Mouse (Mus musculus): ENCODE data around the gene Nme9. TPM values are rescaled to one million over a fixed set of nuclear protein-coding genes. Genes with fewer than 3 reads are reported as not detected.

Nme9 gene
- polyA plus RNA-seq, 1 experiment from 2014 or later: 1.6 TPM

DNA sequence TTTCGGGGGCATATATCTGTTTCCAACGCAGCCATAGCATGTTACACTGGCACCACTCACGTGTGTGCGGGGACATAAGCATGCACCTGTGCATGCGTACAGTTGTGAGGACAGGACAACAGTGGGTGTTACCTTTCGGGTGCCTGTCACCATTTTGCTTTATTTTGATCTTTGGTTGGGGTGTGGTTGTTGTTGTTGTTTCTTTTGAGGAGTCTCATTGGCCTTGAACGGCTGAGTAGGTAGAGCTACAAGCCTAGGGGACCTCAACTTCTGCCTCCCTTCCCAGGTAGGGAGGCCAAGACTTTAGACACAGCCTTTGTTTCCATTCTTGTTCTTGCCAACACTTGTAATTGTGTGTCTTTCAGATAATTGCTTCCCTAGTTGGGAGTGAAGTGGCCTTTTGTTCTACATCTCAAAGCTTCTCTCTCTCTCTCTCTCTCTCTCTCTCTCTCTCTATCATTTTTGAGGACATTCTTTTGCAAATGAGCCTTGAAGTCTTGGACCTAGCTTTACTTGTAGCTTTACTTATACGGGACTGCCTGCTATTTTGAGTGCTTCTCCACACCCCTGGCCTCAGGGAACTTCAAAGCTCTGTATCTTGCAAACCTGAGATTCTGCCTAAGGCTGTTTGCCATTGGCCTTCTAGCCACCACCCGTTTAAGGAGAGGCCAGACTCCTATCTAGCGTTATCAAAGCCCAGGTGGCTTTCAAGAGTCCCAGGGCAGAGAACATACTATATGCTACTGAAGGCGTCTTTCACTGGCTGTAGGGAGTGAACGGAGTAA is 13.3 kb upstream of the Nme9 start:
- Histone ChIP-seq H3K4me3 (no peak overlapping the region), H3K4me1 (peaks cover 38% of the 10 kb centered on the region)
- no peak for ATAC-seq (replicated peaks)

DNA sequence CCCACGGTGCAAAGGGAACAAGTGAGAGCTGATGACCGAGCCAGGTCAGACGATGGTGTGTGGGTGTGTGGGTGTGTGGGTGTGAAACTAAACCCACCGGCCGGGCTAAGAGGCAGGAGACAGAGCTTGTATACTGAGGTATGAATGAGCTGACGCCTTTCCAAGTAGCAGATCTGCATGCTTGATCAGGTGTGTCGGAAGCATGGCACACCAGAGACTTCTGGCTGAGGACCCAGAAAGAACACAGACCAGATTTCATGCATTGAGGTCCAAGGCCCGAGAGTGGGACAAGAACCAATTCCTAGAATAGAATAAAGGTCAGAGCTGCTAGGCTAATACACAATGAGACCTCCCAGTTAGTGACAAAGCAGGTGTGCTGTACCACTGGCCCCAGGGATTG is 12.2 kb upstream of the Nme9 start:
- 79% methylated on average over 8 of the region's 8 CpGs for WGBS
- peaks cover 28% of the 10 kb centered on the region for H3K4me1 ChIP-seq
- ATAC-seq (replicated peaks): no peak
- H3K4me3 ChIP-seq: no peak overlapping the region
- H3K4me2 ChIP-seq (replicated peaks): no peak overlapping the region
- H3K27ac ChIP-seq (replicated peaks): no peak overlapping the region
- no peaks in the 10 kb centered on the region; the same call in 1 of the 2 replicates for H3K27me3 ChIP-seq
- no peaks in the 10 kb centered on the region for H3K36me3 ChIP-seq
- H3K9me3 ChIP-seq: no peaks in the 10 kb centered on the region
- H3K9ac ChIP-seq (replicated peaks): no peak overlapping the region

More for the DNA sequence above, 13.3 kb upstream of the Nme9 start:
- no peak overlapping the region for H3K9ac ChIP-seq (replicated peaks)
- H3K27ac ChIP-seq (replicated peaks): no peak overlapping the region
- no peaks in the 10 kb centered on the region; the same call in 1 of the 2 replicates for H3K27me3 ChIP-seq
- H3K4me2 ChIP-seq (replicated peaks): no peak overlapping the region
- 77% methylated on average over 12 of the region's 12 CpGs for WGBS
- no peaks in the 10 kb centered on the region for H3K9me3 ChIP-seq
- no peaks in the 10 kb centered on the region for H3K36me3 ChIP-seq

DNA sequence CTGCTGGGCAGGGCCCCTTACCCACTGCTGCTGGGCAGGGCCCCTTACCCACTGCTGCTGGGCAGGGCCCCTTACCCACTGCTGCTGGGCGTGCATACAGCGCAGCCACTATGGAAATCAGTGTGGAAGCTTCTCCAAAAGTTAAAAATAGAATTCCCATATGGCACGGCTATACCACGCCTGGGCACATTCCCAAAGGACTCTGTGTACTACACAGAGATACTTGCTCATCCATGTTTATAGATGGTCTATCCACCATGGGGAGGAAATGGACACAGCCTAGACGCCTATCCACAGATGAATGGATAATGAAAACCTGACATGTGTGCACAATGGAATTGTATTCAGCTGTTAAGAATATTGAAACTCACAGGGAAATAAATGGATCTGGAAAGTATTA is 10.3 kb upstream of the Nme9 start:
- 60% methylated on average over 5 of the region's 5 CpGs for WGBS
- no peak overlapping the region for H3K9ac ChIP-seq (replicated peaks)
- H3K27me3 ChIP-seq: no peaks in the 10 kb centered on the region; the same call in 1 of the 2 replicates

DNA sequence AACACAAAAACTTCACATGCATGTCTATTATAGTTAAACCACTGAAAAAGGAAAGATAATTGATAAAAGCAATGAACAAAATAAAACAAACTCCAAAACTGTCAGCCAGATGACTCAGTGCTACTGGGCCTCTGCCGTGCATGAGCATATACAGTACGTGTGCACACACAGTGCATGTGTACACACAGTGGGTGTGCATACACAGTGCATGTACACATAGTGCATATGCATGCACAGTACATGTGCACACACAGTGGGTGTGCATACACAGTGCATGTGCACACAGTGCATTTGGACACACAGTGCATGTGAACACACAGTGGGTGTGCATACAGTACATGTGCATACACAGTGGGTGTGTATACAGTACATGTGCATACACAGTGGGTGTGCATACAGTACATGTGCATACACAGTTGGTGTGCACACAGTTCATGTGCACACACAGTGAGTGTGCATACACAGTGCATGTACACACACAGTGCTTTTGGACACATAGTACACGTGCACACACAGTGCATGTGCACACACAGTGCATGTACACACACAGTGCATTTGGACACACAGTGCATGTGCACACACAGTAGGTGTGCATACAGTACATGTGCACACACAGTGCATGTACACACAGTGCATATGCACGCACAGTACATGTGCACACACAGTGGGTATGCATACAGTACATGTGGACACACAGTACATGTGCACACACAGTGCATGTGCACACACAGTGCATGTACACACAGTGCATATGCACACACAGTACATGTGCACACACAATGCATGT is 9.4 kb upstream of the Nme9 start:
- peak; percentile 44 for ATAC-seq (replicated peaks)
- no peak overlapping the region for H3K9ac ChIP-seq (replicated peaks)
- H3K27ac ChIP-seq (replicated peaks): no peak overlapping the region
- no peak overlapping the region for H3K4me3 ChIP-seq
- no peaks in the 10 kb centered on the region for H3K36me3 ChIP-seq
- no peak overlapping the region for H3K4me2 ChIP-seq (replicated peaks)
- H3K4me1 ChIP-seq: peaks cover 9% of the 10 kb centered on the region
- H3K27me3 ChIP-seq: no peaks in the 10 kb centered on the region; the same call in 1 of the 2 replicates
- WGBS: 91% methylated on average over 4 of the region's 4 CpGs
- no peaks in the 10 kb centered on the region for H3K9me3 ChIP-seq

More for the DNA sequence above, 10.3 kb upstream of the Nme9 start:
- Histone ChIP-seq H3K4me2 (replicated peaks) (no peak overlapping the region), H3K9me3 (no peaks in the 10 kb centered on the region), H3K4me1 (peaks cover 10% of the 10 kb centered on the region), H3K27ac (replicated peaks) (no peak overlapping the region), H3K4me3 (no peak overlapping the region), H3K36me3 (no peaks in the 10 kb centered on the region)
- ATAC-seq (replicated peaks): no peak

DNA sequence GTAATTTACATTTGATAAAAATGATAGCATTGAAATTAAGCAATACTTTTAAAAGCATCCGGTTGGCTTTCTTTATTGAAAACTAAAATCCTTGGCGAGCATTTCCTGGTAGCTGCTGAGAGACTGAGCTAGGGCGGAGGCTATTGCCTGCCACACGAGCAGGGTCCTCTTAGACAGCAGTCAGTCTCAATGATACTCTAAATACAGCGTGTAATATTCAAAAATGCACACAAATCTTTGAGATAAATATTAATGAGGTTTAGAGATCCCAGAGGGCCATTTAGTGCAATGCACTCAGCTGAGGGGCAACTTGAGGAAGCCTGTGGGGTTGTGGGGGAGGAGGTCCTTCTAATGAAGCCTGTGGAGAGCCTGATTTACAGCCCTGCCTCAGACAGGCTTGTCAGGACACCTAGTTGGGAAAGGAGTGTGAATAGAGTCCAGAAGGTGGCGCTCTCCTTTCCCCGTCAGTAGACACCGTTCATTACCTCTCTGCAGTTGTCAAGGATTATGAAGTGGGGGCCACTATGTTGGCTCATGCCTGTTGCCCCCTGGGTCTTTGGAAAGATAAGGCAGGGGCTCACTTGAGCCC is 6.6 kb upstream of the Nme9 start:
- Histone ChIP-seq H3K4me3 (no peak overlapping the region), H3K4me1 (no peaks in the 10 kb centered on the region), H3K9ac (replicated peaks) (no peak overlapping the region), H3K9me3 (no peaks in the 10 kb centered on the region), H3K27me3 (no peaks in the 10 kb centered on the region), H3K36me3 (no peaks in the 10 kb centered on the region), H3K27ac (replicated peaks) (no peak overlapping the region), H3K4me2 (replicated peaks) (no peak overlapping the region)
- 35% methylated on average over 8 of the region's 8 CpGs for WGBS
- 0 out of 2 replicates have a peak, but pooled peaks have one; percentile 18 for ATAC-seq (replicated peaks)

DNA sequence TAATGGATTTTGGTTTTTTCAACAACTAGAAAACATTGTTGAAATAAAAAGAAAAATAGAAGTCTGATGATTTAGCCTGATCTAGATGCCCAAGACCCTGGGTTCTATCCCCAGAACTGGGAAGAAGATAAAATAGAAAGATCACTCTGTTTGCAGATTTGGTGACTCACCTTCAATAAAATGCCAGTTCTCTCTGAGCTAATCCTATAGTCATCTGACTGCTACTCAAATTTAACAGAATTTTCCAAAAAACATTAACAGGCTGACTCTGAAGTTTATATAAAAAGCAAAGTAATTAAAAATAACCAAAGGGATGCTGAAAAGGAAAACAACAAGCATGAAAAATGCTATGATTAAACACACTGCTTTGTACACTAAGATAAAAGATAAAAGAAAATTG is 5.0 kb upstream of the Nme9 start:
- Histone ChIP-seq H3K4me3 (no peak overlapping the region), H3K4me1 (peaks cover 3% of the 10 kb centered on the region; the same call in 1 of the 2 replicates), H3K27me3 (peaks cover 3% of the 10 kb centered on the region; the same call in 1 of the 2 replicates), H3K36me3 (no peaks in the 10 kb centered on the region), H3K9me3 (no peaks in the 10 kb centered on the region), H3K27ac (replicated peaks) (no peak overlapping the region), H3K4me2 (replicated peaks) (no peak overlapping the region), H3K9ac (replicated peaks) (no peak overlapping the region)
- ATAC-seq (replicated peaks): no peak

DNA sequence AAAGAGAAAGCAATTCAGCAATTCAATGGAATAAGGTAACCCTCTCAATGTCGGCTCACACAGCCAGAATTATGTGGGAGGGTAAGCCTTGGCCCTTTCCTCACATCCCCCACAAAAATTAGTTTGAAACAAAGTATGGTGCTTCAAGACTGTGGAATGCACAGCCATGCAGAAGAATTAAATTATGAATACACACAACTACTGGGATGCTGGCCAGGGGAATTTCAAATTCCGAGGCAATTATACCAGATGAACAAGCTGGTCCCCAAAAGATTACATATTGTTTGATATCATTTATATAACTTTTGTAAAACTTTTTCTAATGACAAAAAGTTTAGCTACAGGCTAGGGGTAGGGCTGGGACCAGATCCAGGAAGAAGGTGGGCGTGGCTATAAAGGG is 4.0 kb upstream of the Nme9 start:
- Histone ChIP-seq H3K27ac (replicated peaks) (no peak overlapping the region), H3K4me1 (peaks cover 4% of the 10 kb centered on the region; the same call in 1 of the 2 replicates), H3K36me3 (no peaks in the 10 kb centered on the region), H3K9ac (replicated peaks) (no peak overlapping the region), H3K27me3 (peaks cover 8% of the 10 kb centered on the region; the same call in 1 of the 2 replicates), H3K4me3 (no peak overlapping the region), H3K4me2 (replicated peaks) (no peak overlapping the region), H3K9me3 (no peaks in the 10 kb centered on the region)
- ATAC-seq (replicated peaks): no peak
- WGBS: 42% methylated on average over 3 of the region's 3 CpGs

DNA sequence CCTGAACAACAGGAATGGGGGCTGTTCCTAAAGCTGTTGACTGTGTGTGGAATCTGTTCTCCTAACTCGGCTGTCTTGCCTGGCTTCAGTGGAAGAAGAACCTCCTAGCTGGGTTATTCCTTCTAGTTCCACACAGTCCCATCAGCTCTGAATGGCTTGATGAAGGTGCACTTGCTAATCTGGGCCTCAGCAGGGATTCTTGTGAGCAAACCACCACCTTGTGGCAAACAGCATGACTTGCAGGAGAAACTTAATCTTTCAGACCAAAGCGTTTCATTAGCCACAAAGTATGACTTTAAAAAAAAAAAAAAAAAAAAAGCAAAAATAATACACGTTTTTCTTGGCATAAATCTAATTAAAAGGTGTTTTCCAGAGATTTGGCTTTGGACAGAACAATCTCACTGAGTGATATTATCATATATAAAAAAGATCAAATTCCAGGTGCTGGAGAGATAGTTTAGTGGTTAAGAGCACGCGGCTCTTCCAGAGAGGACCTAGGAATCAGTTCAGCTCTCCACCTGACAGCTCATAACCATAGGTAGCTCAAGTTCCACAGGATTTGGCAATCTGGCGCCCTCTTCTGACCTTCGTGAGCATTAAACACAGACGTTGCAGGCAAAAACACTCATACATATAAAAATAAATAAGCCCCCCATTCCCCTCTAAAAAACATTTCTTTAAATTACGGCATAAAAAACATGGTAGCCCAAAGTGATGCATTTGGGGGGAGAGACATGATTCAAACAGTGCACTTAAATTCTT is 1.2 kb upstream of the Nme9 start:
- Histone ChIP-seq H3K9ac (replicated peaks) (no peak overlapping the region), H3K36me3 (no peaks in the 10 kb centered on the region), H3K4me2 (replicated peaks) (no peak overlapping the region), H3K27ac (replicated peaks) (no peak overlapping the region), H3K9me3 (no peaks in the 10 kb centered on the region), H3K27me3 (peaks cover 13% of the 10 kb centered on the region; the same call in 1 of the 2 replicates), H3K4me3 (no peak overlapping the region), H3K4me1 (peaks cover 4% of the 10 kb centered on the region; the same call in 1 of the 2 replicates)
- WGBS: 52% methylated on average over 9 of the region's 9 CpGs
- no peak; the same call in 1 of the 2 replicates for ATAC-seq (replicated peaks)

DNA sequence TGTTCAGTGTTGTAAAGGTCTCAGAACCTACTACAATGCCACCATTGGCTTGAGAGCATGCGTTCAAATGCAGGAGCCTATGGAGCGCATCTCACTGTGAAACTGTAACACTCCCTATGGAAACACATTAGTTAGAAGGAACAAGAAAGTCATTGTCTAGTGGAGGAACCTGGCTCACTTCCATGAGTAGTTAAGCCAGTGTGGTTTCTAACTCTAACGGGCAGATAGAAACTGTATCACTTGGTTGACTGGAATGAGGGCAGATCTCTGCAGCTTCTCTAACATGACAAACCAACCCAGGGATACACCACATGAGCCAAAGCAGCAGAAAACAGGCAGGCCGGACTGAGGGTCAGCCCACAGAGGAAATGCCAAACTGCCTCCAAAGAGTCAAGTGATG is 2.9 kb downstream of the Nme9 start:
- no peak overlapping the region for H3K4me2 ChIP-seq (replicated peaks)
- H3K9ac ChIP-seq (replicated peaks): no peak overlapping the region
- no peak overlapping the region for H3K4me3 ChIP-seq
- no peak for ATAC-seq (replicated peaks)
- H3K4me1 ChIP-seq: peaks cover 4% of the 10 kb centered on the region; the same call in 1 of the 2 replicates
- H3K27me3 ChIP-seq: peaks cover 13% of the 10 kb centered on the region; the same call in 1 of the 2 replicates
- no peaks in the 10 kb centered on the region for H3K36me3 ChIP-seq
- H3K9me3 ChIP-seq: no peaks in the 10 kb centered on the region
- H3K27ac ChIP-seq (replicated peaks): no peak overlapping the region
- WGBS: 68% methylated on average over 4 of the region's 4 CpGs

DNA sequence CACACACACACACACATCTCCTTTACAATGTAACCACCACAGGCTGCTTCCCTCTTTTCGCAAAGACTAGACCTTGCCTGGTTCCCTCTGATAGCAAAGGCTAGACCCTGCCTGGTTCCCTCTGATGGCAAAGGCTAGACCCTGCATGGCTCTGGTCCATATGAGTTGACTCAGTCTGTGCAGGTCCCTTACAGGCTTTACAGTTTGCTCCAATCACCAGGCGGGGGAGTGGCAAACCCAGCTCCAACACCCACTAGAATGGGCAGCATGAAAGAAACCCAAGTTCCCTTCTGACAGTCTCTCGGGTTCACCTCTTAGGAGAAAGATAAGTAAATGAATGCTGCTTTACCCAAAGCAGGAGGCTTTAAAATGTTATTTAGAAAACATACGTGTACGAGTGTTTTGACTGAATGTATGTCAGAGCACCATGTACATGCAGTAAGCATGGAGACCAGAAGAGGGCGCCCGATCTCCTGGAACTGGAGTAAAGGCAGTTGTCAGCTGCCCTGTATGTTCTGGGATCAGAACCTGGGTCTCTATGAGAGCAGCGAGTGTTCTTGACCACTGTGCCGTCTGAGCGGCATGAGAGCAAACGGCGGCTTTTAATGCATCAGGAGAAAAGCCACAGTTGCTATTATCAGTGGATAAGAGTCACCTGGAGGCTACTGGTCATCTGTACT is 7.4 kb downstream of the Nme9 start:
- H3K4me1 ChIP-seq: no peaks in the 10 kb centered on the region
- no peak overlapping the region for H3K4me3 ChIP-seq
- no peaks in the 10 kb centered on the region for H3K36me3 ChIP-seq
- H3K27me3 ChIP-seq: no peaks in the 10 kb centered on the region
- no peak for ATAC-seq (replicated peaks)
- no peak overlapping the region for H3K4me2 ChIP-seq (replicated peaks)
- H3K27ac ChIP-seq (replicated peaks): no peak overlapping the region
- WGBS: 40% methylated on average over 12 of the region's 12 CpGs
- no peaks in the 10 kb centered on the region for H3K9me3 ChIP-seq
- H3K9ac ChIP-seq (replicated peaks): no peak overlapping the region

DNA sequence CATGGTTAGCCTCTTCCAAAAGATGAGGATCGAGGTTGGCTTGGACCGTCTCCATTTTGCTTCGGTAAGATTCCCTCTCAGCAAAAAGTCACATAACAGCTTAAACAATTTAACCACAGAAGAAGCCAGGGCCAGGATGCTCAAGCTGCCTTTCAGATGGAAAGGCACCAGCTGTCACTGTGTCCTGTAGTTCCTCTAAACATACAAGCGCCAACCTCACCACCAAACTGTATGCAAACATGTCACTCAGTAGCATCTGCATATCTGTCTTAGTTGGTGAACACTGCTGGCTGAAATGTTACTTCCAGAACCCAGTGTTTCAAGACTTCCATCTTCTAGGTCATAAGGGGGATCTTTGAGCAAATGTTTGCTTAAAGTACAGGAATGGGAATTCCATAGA is 8.5 kb downstream of the Nme9 start:
- WGBS: 57% methylated on average over 4 of the region's 4 CpGs
- no peak overlapping the region for H3K9ac ChIP-seq (replicated peaks)
- H3K4me1 ChIP-seq: no peaks in the 10 kb centered on the region
- ATAC-seq (replicated peaks): peak; percentile 53
- no peaks in the 10 kb centered on the region for H3K9me3 ChIP-seq
- H3K4me3 ChIP-seq: no peak overlapping the region
- H3K4me2 ChIP-seq (replicated peaks): no peak overlapping the region
- H3K36me3 ChIP-seq: no peaks in the 10 kb centered on the region
- H3K27me3 ChIP-seq: no peaks in the 10 kb centered on the region
- H3K27ac ChIP-seq (replicated peaks): no peak overlapping the region

Measured in forebrain, embryonic 15.5 days (tissue).